Mouse (Mus musculus): Measurements from ENCODE around the gene Gm1043.

Gm1043 gene

DNA sequence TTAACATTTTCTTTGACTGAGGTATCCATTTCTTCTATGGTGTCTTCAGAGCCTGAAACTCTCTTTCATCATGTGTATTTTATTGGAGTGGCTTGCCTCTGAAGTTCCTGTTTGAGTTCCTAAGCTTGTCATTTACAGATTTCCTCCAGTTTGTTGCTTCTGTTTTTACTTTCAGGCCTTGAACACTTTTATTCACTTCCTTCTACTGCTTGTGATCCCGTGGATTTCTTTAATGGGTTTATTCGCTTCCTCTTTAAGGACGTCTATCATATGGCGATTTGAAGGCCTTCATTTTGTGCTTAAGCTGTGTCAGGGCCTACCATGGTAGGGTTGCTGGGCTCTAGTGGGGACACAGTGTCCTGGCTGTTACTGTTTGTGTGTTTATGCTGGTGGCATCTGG is 11.5 kb upstream of the Gm1043 start:
- DNase-seq (ENCODE audit: low spot score) = no peak

DNA sequence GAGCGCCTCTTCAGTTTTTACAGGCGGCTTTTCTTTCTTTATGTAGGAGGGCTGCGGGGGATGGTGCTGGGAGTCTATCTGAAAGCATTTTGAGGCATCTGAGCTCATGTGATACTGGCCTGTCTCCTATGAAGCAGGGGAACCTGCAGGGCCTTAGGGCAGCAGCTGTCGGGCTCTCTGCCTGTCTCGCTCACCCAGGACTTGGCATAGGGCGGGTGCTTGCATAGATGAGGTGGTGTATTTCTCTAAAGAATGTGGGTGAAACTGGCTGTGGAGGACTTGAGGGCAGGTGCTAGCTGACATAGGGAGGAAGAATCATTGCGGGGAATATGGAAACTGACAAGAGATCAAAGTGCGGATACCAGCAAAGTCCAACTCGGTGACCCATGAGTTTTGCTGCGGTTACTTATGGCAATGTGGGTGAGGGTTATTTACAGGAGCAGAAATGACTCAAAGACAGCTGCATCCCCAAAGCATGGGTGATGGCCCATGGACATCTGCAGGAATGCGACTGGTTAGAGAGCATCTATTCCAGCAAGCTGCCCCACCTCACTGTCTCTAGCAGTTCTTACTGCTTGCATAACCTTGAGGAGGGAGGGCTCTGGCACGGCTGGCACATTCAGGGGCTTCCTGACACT is 8.4 kb upstream of the Gm1043 start:
- no peak for DNase-seq (ENCODE audit: low spot score)

DNA sequence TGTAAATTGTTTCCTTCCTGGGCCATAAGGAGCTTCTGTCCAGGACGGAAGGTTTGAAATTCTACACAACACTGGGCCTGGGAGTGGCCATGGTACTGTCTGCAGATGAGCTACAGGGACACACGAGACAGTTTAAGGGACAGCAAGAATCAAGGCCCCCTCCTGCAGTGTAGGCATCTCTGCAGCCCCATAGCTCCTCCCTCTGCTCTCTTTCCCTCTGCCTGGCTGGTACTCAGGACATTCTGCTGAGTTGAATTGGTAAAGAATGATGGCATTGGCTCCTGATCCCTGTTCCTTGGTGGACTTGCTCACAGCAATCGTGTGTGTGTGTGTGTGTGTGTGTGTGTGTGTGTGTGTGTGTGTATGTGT is 7.9 kb upstream of the Gm1043 start:
- DNase-seq (ENCODE audit: low spot score) = no peak

DNA sequence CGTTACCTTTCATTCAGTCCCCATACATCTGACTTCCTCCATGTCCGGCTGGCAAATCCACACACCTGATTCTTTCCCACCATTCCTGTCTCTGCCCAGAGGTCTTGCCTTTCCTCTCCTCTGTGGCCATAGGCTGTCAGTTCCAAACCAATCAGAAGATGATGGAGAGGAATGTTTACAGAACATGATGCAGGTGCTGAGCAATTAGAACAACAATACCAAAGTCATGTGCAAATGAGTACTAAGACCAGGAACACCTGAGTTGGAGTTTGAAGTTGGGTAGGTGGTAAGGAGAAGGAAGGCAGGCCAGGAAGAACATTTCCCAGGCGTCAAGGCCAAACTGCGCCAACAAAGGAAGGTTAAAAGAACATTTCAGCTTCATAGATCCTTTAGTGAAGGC is 5.7 kb upstream of the Gm1043 start:
- no peak for DNase-seq (ENCODE audit: low spot score)

DNA sequence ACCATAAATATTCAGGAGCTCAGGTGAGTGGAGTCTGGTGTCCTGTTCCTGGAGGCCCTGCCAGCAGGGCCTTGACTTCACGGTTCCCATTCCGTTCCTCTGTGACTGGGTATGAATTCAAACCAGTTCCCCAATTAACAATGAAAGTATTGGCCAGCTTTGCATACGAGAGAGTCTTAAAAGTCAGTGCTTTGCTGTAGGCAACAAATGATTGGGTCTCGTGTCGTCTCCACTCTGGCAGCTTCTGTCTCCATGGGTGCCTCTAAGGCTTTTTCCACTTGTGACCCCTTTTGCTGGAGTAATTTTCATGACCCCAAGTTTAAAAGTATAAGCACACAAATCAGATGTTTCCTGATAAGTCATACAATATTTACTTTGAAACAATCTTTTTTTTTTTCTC is 4.6 kb upstream of the Gm1043 start:
- DNase-seq (ENCODE audit: low spot score) = no peak

DNA sequence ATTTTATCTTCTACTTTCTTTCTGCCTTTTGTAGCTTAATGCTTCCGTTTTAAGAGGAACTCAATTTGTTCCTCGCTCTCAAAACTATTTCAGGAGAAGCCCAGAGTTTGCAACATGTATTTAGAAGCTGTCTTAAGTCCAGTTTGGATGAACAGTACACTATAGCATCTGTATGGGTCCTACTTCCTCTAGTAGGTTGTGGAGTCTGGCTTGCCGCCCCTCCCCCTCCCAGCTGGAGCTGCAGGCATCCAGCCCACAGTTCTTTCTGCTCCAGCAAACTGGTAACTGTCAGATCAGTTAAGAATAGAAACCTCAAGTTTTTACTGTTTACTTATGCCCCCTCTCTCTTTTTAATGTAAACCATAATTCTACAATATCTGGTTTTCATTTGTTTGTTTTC is 2.8 kb upstream of the Gm1043 start:
- no peak for DNase-seq (ENCODE audit: low spot score)

DNA sequence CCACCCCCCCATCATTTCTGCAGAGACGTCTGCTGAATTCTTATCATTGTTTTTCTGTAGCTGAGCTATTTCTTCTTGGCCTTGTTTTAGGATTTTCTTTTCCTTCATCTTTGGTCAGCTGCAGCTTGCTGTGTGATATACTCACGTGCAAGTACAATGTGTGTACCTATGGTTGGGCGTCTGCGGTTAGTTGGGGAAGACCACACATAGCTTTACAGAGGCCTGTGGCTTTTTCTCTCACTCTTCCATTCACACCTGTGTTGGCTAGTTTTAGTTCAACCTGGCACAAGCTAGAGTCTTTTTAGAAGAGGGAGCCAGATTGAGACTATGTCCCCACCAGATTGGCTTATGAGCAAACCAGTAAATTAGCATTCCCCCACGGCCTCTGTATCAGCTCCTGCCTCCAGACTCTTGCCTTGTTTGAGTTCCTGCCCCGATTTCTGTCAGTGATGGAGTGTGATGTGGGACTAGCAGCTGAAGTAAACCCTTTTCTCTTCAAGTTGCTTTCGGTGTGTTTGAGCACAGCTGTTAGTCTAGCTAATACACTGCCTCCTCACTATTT is 1.9 kb upstream of the Gm1043 start:
- no peak for DNase-seq (ENCODE audit: low spot score)

DNA sequence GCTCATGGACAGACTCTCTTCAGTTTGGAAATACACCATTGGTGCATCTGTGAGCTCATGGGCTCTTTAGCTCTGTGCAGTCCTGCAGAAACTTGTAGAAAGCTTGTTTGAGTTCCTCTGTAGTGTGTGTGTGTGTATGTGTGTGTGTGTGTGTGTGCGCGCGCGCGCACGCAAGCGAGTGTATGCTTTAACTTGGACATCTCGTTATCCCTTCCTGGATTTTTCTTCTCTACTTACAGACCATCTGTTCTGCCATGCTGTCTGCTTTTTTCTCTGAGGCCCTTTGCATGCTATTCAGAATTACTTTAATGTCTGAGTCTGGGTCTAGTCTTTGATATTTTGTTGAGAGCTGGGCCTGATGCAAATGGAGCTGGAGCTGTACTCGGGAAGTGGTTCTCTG is 1.3 kb upstream of the Gm1043 start:
- no peak for DNase-seq (ENCODE audit: low spot score)

DNA sequence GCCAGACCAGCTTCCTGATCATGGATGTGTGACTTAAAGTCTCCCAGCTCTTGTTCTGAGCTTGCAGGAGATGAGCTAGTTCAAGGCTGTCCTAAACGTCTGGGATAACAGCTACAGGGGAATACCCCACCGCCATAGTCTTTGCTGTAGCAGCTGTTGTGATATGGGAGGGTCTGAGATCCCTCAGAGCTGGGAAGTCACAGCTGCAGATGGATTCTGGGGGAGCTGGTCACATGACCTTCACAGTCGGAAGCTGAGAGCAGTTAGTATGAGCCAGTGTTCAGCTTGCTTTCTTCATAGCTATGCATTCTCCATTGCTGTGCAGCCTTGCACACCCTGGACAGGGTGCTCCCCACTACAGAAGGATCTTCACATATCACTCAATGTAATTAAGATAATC is 748 bp downstream of the Gm1043 start:
- no peak for DNase-seq (ENCODE audit: low spot score)

DNA sequence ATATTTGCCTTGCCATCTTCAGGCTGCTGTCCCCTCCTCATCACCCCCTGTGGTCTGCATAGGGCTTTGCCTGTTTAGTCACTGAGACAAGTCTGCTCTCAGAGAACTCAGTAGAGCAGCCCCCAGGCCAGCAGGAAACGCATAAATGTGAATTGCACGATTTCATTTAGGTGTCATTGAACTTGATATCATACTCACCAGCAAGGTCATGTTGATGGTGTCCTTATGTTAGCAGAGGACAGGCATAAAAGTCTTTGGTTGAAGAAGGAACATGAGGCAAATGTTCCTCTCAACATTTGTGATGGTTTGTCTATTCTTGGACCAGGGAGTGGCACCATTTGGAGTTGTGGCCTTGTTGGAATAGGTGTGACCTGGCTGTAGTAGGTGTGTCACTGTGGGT is 2.6 kb downstream of the Gm1043 start:
- no peak for DNase-seq (ENCODE audit: low spot score)

DNA sequence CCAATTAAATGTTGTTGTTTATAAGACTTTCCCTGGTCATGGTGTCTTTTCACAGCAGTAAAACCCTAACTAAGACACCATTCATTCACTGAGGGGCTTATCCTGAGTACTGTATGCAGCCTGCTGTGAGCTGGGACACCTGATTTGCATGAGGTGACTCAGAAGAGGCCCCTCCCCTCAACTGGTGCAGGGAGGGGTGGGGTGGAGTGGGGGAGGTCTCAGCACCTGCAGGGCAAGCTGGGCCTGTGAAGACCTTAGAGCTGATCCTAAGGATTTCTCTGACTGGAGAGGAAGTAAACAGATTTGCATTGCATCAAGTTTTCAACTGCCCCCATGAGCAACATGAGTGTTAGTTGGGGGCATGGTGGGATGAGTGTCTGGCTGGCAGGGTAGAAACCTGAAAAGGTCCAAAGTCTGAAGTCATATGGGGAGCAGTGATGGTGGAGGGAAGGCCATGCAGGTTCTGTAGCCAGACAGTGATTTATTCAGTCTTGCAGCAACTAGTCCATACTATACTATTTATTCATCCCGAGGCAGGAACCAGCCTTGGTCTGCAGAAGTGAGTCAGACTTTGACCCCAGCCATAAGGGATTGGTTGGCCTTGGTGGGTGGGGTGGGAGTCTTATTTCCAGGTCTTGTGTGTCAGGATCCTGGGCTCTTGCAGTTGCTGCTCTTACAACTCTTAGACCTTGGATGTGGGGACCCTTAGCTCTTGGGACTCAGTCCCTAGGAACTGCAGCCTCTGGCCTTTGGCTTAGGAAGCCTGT is 3.4 kb downstream of the Gm1043 start:
- no peak for DNase-seq (ENCODE audit: low spot score)

DNA sequence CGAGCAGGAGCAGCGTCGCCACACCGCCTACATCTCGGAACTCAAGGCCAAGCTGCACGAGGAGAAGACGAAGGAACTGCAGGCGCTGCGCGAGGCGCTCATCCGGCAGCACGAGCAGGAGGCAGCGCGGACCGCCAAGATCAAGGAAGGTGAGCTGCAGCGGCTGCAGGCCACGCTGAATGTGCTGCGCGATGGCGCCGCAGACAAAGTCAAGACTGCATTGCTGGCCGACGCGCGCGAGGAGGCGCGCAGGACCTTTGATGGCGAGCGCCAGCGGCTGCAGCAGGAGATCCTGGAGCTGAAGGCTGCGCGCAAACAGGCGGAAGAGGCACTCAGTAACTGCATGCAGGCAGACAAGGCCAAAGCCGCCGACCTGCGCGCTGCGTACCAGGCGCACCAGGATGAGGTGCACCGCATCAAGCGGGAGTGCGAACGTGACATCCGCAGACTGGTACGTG is 6.0 kb downstream of the Gm1043 start:
- no peak for DNase-seq (ENCODE audit: low spot score)

DNA sequence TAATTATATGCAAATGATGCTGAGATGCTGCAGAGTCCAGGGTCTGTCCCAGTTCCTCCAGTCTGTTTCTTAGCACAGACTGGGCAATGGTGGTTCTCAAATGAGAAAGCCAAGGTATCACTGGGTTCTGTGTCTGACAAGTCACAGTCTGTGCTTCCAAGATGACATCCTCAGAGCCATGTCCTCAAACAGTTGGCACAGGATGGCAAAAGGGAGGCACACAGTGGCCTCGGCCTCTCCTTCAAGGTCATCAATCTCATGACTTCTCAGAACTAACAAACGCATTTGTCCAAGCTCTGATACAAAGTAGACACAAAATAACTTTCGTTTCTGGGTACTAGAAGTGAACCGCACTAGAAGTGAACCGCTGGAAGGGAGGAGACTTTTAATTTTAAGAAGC is 9.8 kb downstream of the Gm1043 start:
- no peak for DNase-seq (ENCODE audit: low spot score)

DNA sequence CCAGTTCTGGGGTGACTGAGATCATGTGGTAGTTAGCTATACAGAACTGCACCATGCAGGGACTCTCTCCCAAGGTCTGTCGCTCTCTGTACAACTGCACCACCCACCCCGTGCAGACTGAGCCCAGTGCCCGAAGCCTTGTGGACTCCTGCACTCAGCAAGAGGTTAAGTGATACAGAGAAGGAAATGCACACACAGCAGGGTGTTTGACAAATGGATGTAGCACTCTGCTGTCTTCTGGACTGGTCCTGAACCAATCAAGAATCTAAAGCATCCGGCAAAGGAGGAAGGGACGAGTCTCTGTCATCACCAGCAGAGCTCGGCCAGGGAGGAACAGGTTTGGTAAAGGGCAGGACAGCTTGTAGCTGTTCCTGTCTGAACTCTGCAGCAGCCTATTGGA is 12.4 kb downstream of the Gm1043 start:
- no peak for DNase-seq (ENCODE audit: low spot score)

DNA sequence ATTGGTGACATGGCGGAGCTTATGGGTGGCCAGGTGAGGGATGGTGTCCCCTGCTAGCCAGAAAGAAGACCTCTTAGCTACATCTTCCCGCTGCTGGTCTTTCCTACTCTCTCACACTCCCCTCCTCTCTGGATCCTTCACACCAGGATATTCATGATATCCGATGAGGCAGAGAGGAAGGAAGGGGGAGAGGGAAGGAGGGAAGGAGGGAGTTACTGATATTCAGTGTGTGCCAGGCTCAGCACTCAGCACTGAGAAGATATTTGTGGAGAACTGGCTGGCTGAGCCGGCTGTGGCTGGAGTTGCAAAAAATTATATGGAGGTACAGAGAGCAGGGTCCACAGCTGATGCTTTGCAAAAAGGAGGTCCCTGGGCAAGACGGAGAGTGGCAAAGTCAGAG is 15.6 kb downstream of the Gm1043 start:
- DNase-seq (ENCODE audit: low spot score) = no peak

DNA sequence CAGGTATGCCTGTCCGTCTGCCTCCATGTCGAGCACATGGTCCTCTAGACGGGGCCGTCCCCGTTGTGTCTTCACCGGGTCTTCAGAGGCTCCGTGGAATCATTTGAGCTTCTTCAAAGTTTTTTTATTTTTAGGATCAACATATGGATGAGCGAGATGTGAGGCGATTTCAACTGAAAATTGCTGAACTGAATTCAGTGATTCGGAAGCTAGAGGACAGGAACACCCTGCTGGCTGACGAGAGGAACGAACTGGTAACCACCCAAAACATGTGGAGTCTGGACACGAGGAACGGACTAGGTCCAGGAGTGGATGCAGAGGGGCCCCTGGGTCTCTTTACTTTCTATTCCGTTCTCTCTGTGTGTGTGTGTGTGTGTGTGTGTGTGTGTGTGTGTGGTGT is 16.5 kb downstream of the Gm1043 start:
- DNase-seq (ENCODE audit: low spot score) = no peak

DNA sequence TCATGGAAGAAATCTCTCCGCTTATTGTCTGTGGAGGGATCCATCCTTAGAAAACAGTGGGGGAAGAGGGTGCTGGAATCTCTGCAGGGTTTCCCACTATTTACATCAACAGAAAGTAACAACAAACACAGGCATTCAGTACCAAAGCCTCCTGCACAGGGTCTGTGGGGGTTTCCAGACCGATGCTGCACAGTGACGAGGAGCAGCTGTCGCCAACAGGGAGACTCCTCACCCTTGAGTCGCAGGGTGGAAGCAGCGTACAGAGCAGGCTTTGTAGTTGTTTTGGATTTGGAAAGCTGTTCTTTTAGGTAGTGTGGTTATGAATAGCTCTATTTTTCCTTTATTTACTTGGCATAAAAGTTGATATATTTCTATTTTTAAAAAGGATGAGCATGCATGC is 16.9 kb downstream of the Gm1043 start:
- no peak for DNase-seq (ENCODE audit: low spot score)

DNA sequence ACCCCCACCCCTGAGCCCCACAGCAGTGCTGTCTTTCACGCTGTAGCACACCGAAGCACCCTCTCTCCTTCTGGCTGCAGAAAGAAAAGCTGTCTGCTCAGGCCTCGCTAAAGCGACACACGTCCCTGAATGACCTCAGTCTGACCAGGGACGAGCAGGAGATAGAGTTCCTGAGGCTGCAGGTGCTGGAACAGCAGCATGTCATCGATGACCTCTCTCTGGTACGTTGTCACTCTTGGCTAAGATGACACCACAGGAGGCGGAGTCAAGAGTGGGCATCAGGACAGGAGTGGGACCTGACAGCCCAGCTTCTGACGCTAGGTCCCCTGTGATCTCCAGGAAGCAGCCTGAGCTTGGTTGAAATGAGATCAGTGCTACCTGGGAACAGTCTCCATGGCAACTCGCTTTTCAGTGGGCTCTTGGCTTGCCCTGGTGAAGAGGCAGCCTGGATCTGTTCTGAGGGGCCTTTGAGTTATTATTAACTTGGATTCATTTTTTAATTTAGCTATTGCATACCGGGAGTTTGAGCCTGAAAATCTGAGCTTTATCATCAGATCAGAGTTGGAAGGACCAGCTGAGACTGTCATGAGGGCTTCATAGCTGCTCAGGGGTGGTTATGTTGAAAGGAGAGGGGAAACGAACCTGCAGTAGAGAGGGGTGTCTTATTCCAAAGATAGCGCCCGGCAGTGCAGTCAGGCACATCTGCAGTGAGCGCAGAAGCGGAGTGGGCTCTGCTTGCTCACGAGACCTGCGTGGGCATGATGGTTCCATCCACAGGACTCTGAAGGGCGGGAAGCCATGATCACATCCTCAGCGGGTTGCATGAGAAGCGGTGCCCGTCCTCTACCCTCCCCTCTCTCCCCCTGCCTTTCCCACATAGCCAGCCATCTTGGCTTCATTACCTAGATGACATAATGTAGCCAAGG is 20.6 kb downstream of the Gm1043 start:
- DNase-seq (ENCODE audit: low spot score) = no peak

DNA sequence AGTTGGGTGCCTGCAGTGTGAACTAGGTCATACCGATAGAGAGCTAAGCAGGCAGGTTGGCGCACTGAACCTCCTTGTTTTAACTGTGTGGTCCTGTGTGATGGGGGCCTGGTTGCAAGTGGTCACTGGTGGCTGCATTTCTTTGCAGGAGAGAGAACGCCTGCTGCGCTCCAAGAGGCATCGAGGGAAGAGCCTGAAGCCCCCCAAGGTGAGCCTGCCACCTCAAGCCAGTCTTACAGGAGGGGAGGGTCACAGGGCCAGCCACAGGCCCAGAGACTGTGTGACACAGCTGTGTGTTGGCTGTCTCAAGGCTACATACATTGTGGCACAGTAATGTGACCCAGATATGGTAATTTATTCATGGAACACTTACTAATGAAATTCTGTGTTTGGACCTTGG is 21.9 kb downstream of the Gm1043 start:
- DNase-seq (ENCODE audit: low spot score) = no peak

DNA sequence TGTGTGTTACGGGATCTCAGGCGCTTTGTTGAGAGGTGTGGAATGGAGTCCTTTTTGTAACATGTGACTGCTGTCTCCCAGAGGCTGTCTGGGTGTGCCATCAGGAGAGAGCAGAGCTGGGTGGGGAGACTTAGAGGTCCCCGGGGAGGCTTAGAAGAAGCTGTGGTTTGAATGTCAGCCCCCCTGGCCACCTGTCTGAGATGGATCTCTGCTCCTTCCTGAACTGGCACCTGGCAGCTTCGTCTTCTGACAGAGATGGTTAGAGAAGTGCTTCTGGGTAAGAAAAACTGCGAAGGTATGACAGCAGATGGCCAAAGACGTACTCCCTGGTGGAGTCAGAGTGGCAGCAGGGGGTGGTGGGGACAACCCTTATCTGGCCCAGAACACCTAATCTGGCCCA is 22.4 kb downstream of the Gm1043 start:
- DNase-seq (ENCODE audit: low spot score) = no peak

DNA sequence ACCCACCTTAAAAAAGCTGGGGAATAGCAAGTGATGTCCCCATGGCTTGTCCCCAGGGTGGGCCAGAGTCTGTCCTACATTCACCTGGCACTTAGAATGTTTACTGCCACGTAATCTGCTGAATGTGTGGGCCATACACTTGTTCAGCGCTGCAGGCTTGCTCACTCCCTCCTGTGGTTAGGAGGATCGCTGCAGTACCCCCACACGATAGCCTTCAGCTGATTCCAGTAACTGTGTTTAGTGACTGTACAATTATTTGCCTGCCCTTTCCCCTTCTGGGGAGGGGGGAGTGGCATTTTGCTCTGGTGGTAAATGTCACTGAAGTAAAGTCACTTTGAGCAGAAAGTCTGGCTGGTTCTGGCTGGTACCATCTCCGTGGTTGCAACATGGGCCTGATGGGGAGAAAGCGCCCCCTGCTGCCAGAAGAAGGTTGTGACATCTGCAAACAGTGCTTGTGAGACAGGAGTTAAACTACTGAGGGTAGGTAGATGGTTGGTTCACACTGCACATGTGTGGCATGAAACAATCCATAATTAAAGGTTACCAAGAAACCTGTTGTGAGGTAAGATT is 24.2 kb downstream of the Gm1043 start:
- DNase-seq (ENCODE audit: low spot score) = peak; percentile 57

DNA sequence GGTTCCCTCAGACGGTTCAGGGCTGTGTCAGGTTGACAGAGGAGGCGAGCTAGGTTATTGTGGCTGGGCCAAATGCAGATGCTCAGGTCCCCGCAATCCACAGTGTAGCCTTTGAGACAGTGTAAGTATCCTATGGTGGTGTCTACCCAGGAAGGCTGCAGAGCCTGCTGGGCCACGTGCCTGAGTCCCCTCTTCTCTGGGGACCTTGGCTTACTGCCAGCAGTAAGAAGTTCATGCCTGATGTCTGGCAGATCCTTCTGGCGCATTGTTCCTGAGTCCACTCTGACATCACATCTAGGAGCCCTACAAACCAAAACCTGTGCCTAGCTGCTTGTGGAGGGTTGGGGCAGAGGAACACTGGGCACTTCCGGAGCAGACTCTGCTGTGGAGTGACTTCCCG is 27.2 kb downstream of the Gm1043 start:
- DNase-seq (ENCODE audit: low spot score) = no peak
